Mouse (Mus musculus) limb, embryonic 12.5 days (tissue): ENCODE data around the gene Sparcl1. TPM values are rescaled to one million over a fixed set of nuclear protein-coding genes. Genes with fewer than 3 reads are reported as not detected.

Experiments
- ATAC-seq: fragments of 200-750 bp; cut with Nextera tagmentation; 2 replicates; pipeline ENCODE4 v1.8.0; 2017; ENCODE audit warnings: low read depth, moderate TSS enrichment; ENCODE audit not compliant: insufficient number of reproducible peaks, insufficient read depth, low FRiP score, low TSS enrichment
- H3K27ac ChIP-seq: fragments of 300-500 bp; sonication (generic); 2 replicates; pipeline ENCODE4 v1.5.1; 2016; ENCODE audit warnings: mild to moderate bottlenecking, moderate library complexity
- H3K27me3 ChIP-seq: fragments of 300-500 bp; sonication (generic); 2 replicates; pipeline ENCODE4 v1.6.1; 2016; ENCODE audit warnings: mild to moderate bottlenecking, moderate library complexity
- H3K36me3 ChIP-seq: fragments of 300-500 bp; sonication (generic); 2 replicates; pipeline ENCODE4 v1.6.1; 2016; ENCODE audit warnings: mild to moderate bottlenecking, moderate library complexity
- H3K4me1 ChIP-seq: fragments of 300-500 bp; sonication (generic); replicated peaks from 2 replicates; pipeline ENCODE4 v1.6.1; 2016
- H3K4me2 ChIP-seq: fragments of 300-500 bp; sonication (generic); 2 replicates; pipeline ENCODE4 v1.6.1; 2016; ENCODE audit warnings: mild to moderate bottlenecking, moderate library complexity
- H3K4me3 ChIP-seq: fragments of 300-500 bp; sonication (generic); replicated peaks from 2 replicates; pipeline ENCODE4 v1.5.1; 2016; ENCODE audit warnings: mild to moderate bottlenecking
- H3K9ac ChIP-seq: fragments of 300-500 bp; sonication (generic); replicated peaks from 2 replicates; pipeline ENCODE4 v1.6.1; 2016; ENCODE audit warnings: mild to moderate bottlenecking, moderate library complexity
- H3K9me3 ChIP-seq: fragments of 300-500 bp; sonication (generic); 2 replicates; pipeline ENCODE4 v1.6.1; 2016; ENCODE audit warnings: mild to moderate bottlenecking, moderate library complexity
- WGBS: fragments of 180-500 bp; shearing (Covaris S2); methylation state at CpG from one replicate; pipeline ENCODE4 v1.1.7; 2016; 5-methylcytosine and 5-hydroxymethylcytosine counted together
- polyA plus RNA-seq: library from polyadenylated mRNA; unstranded; fragments of >200 nt; fragmentation: Nextera tagmentation; extraction: Ambion mirVana; gene quantifications from 2 replicates; pipeline ENCODE4 v1.2.1, GENCODE M21; 2016

The Sparcl1 gene
- polyA plus RNA-seq, 1 experiment from 2014 or later: 27.2 TPM

DNA sequence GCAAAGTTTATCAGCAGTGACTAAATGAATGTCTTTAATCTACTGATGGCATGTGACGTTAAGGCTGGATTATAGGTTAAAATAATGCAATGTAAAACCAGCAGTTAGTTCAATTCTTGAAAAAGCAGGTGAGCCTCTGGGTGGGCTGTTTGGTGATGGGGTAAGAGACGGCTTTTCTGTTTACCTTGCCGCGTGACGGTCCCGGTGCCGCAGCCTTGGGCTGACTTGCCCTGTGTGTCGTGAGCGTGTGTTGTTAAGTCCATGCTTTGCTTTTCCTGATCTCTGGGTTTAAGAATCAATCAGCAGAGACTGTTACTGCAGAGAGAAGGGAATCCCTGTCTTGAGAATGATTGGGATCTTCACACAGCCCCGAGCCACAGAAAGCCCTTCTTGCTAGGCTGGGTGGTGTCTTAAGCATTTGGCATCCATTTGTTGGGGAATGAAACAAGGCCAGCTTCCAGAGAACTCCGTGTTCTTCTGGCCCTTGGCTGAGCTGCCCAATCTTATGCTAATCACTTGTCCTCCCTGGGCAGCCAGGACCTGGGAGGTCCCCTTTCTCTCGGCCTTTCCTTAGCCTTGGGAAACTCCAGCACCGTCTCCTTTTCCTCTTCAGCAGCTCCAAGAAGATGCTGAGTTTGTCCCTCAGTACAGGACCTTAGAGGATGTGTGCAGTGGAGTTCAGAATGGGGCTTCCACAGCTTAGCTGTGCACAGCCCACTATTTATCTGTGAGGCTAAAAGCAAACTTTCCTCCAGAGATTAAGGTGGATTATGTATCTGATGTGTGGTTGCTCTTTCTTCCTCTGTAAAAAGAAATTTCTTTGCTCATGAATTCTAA lies 51.4 kb downstream of the Sparcl1 start:
- no peak for ATAC-seq
- H3K4me3 ChIP-seq: no peak overlapping the region
- H3K27me3 ChIP-seq: no peaks in the 10 kb centered on the region
- peaks cover 70% of the 10 kb centered on the region for H3K36me3 ChIP-seq
- no peak overlapping the region for H3K9ac ChIP-seq
- no peaks in the 10 kb centered on the region for H3K4me1 ChIP-seq
- no peaks in the 10 kb centered on the region for H3K9me3 ChIP-seq
- WGBS: 87% methylated on average over 13 of the region's 13 CpGs
- no peak overlapping the region for H3K27ac ChIP-seq
- H3K4me2 ChIP-seq: no peak overlapping the region

DNA sequence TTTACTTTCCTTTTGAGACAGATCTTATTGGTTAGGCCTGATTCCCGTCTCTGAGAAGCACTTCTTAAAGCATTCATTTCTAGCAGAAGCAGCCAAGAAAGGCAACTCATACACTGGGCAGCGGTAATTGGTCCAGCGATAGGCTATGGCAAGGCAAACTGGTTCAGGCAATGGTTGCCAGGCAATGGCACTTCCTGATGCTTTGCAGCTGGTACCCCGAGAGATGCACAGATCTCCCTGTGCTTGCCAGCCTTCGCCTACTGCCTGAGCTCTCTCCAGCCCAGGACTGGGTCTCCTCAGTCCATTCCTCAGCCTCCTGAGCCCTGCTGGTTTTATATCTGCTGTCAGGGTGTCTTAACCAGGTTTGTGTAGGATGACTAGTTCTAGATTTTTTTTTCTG lies 53.1 kb downstream of the Sparcl1 start:
- peaks cover 80% of the 10 kb centered on the region for H3K36me3 ChIP-seq
- no peak for ATAC-seq

GRCm38 (mm10) chr5:104059628-104060027 lies 53.9 kb downstream of the Sparcl1 start:
- H3K4me1 ChIP-seq: no peaks in the 10 kb centered on the region
- no peak overlapping the region for H3K27ac ChIP-seq
- no peak overlapping the region for H3K4me2 ChIP-seq
- H3K27me3 ChIP-seq: no peaks in the 10 kb centered on the region
- H3K36me3 ChIP-seq: peaks cover 79% of the 10 kb centered on the region
- no peaks in the 10 kb centered on the region for H3K9me3 ChIP-seq
- H3K9ac ChIP-seq: no peak overlapping the region
- 73% methylated on average over 9 of the region's 9 CpGs for WGBS
- ATAC-seq: no peak
- no peak overlapping the region for H3K4me3 ChIP-seq

More for the DNA sequence above, 53.1 kb downstream of the Sparcl1 start:
- no peak overlapping the region for H3K4me3 ChIP-seq
- no peaks in the 10 kb centered on the region for H3K4me1 ChIP-seq
- no peak overlapping the region for H3K9ac ChIP-seq
- no peak overlapping the region for H3K4me2 ChIP-seq
- 88% methylated on average over 5 of the region's 5 CpGs for WGBS
- H3K27ac ChIP-seq: no peak overlapping the region
- no peaks in the 10 kb centered on the region for H3K27me3 ChIP-seq
- no peaks in the 10 kb centered on the region for H3K9me3 ChIP-seq

- Histone ChIP-seq H3K9ac (no peak overlapping the region), H3K27me3 (no peaks in the 10 kb centered on the region), H3K36me3 (peaks cover 70% of the 10 kb centered on the region), H3K4me1 (no peaks in the 10 kb centered on the region), H3K27ac (no peak overlapping the region), H3K9me3 (no peaks in the 10 kb centered on the region), H3K4me2 (no peak overlapping the region), H3K4me3 (no peak overlapping the region)
- no peak for ATAC-seq
- 66% methylated on average over 15 of the region's 15 CpGs for WGBS
Measured at GRCm38 (mm10) chr5:104058021-104058420, 55.5 kb downstream of the Sparcl1 start.

DNA sequence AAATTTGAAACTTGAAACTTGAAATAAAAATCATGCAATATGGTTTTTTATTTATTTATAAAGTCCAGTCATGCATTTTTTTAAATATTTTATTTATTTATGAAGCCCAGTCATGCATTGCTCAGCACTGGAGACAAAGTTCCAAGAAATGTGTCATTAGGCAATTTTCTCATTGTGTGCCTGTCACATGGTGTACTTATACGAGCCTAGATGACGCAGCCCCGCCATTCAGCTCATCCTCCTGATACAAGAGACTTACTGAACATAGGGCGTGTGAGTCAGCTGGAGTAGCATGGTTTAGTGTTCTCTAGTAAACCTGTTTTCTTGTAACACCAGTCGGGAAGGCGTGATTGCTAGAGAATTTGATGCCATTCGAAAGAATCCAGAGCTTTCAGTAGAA lies 57.2 kb downstream of the Sparcl1 start:
- H3K9me3 ChIP-seq: no peaks in the 10 kb centered on the region
- H3K4me1 ChIP-seq: no peaks in the 10 kb centered on the region
- no peak for ATAC-seq
- H3K27ac ChIP-seq: no peak overlapping the region
- H3K4me3 ChIP-seq: no peak overlapping the region
- H3K27me3 ChIP-seq: no peaks in the 10 kb centered on the region
- WGBS: 85% methylated on average over 7 of the region's 7 CpGs
- H3K9ac ChIP-seq: no peak overlapping the region
- peaks cover 69% of the 10 kb centered on the region for H3K36me3 ChIP-seq
- H3K4me2 ChIP-seq: no peak overlapping the region

DNA sequence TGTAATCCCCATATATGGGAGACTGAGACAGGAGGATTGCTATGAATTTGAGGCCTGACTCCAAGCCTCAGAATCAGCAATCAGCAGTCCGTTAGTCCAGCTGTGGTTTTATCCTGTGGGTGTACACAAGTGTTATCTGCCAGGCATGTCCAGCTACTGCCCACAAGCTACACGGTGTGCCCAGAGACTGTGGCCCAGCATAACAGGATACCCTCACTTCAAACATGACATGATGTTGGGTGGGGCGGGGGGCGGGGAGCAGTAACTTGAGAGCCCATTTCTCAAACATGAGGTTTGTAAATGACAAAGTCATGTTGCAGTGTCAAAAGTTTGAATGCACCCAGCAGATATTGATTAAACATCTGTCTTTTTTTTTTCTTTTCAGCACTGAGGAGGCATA lies 57.7 kb downstream of the Sparcl1 start:
- no peak overlapping the region for H3K4me2 ChIP-seq
- no peak overlapping the region for H3K27ac ChIP-seq
- WGBS: 82% methylated on average over 4 of the region's 4 CpGs
- H3K4me1 ChIP-seq: no peaks in the 10 kb centered on the region
- H3K9ac ChIP-seq: no peak overlapping the region
- no peak overlapping the region for H3K4me3 ChIP-seq
- ATAC-seq: no peak
- no peaks in the 10 kb centered on the region for H3K9me3 ChIP-seq
- H3K27me3 ChIP-seq: no peaks in the 10 kb centered on the region
- peaks cover 69% of the 10 kb centered on the region for H3K36me3 ChIP-seq

DNA sequence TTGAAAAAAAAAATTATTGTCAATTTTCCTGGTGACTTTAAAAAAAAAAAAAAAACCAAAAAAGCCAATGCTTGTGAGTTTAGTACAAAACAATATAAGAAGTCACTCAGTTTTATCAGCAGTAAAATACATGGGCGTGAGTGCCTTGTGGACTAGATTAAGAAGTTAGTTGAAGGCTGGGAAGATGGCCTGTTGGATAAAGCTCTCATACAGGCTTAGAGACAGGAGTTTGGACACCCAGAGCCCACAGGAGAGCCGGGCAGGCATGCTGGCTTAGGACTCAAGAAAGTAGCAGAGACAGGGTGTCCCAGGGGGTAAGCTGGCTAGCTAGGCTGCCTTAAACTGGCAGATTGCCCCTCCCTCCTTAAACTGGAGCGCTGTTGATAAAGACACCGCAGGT lies 58.6 kb downstream of the Sparcl1 start:
- Histone ChIP-seq H3K9me3 (no peaks in the 10 kb centered on the region), H3K36me3 (peaks cover 64% of the 10 kb centered on the region), H3K4me1 (no peaks in the 10 kb centered on the region), H3K27me3 (no peaks in the 10 kb centered on the region), H3K9ac (no peak overlapping the region), H3K4me2 (no peak overlapping the region), H3K27ac (no peak overlapping the region), H3K4me3 (no peak overlapping the region)
- WGBS: 94% methylated on average over 4 of the region's 4 CpGs
- ATAC-seq: no peak

GRCm38 (mm10) chr5:104052956-104053355 lies 60.6 kb downstream of the Sparcl1 start:
- Histone ChIP-seq H3K27me3 (no peaks in the 10 kb centered on the region), H3K36me3 (peaks cover 44% of the 10 kb centered on the region), H3K4me1 (peaks cover 4% of the 10 kb centered on the region), H3K4me2 (no peak overlapping the region), H3K9ac (no peak overlapping the region), H3K27ac (no peak overlapping the region), H3K4me3 (no peak overlapping the region), H3K9me3 (no peaks in the 10 kb centered on the region)
- 64% methylated on average over 8 of the region's 8 CpGs for WGBS
- no peak for ATAC-seq

GRCm38 (mm10) chr5:104048139-104048538 lies 65.4 kb downstream of the Sparcl1 start:
- H3K9me3 ChIP-seq: no peaks in the 10 kb centered on the region
- no peaks in the 10 kb centered on the region for H3K27me3 ChIP-seq
- H3K27ac ChIP-seq: no peak overlapping the region
- peak overlapping the region; percentile 80; the same call in 1 of the 2 replicates for H3K4me3 ChIP-seq
- ATAC-seq: no peak
- H3K4me1 ChIP-seq: peaks cover 14% of the 10 kb centered on the region
- H3K36me3 ChIP-seq: peaks cover 24% of the 10 kb centered on the region
- H3K4me2 ChIP-seq: peak overlapping the region; percentile 71
- H3K9ac ChIP-seq: no peak overlapping the region; the same call in 1 of the 2 replicates
- 49% methylated on average over 4 of the region's 4 CpGs for WGBS

DNA sequence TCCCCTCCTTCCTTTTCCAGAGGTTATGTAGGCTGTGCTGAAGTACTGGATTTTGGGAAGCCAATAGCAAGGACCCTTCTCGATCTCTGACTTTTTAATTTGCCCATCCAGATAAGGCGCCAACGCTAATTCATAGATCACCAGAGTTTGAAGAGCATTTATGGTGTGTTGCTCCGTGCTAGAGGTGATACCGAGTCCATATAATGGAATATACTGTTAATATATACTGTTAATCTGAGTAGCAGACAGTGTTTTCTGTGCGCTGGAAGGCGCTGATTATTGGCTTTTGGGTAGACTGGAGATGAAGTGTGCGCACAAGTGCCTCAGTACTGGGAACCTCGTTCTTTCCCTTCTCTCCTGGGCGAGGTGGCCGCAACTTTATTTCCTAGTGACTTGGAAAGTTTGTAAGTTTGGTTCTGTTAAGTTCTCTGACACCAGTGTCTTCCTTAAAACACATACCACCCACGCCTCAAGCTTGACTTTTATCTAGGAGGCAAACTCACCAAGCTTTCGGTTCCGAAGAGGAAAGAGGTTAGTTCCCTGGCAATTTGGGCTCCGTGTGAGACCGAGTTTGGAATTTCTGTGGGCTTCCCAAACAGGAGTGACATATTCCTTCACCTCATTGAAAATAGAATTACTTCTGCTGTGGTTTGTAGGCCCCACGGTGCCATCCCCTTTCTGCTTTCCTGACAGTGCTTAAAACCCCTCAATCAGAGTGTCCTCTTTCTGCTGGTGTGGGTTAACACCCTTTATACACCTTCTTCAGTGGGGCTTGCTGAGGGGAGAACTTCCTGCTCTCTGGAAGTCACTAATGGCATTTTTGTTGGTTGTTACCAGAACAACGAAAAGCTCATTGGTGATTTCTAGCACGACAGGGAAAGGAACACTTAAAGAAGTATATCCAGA lies 66.1 kb downstream of the Sparcl1 start:
- peak; percentile 12; the same call in 1 of the 2 replicates for ATAC-seq
- peaks cover 20% of the 10 kb centered on the region for H3K36me3 ChIP-seq
- H3K4me3 ChIP-seq: peak overlapping the region; percentile 80
- peak overlapping the region; percentile 87 for H3K27ac ChIP-seq
- peaks cover 14% of the 10 kb centered on the region for H3K4me1 ChIP-seq
- H3K4me2 ChIP-seq: peak overlapping the region; percentile 71
- H3K9me3 ChIP-seq: no peaks in the 10 kb centered on the region
- H3K9ac ChIP-seq: peak overlapping the region; percentile 86
- no peaks in the 10 kb centered on the region for H3K27me3 ChIP-seq
- 5% methylated on average over 19 of the region's 19 CpGs for WGBS
